Mouse (Mus musculus): ENCODE measurements at regions not wholly inside any gene's neighbourhood (a gene's known extent, or its start where the extent isn't known, plus 50 kb on each side); places are given as distances from the start of the nearest gene placed in this dataset.

DNA sequence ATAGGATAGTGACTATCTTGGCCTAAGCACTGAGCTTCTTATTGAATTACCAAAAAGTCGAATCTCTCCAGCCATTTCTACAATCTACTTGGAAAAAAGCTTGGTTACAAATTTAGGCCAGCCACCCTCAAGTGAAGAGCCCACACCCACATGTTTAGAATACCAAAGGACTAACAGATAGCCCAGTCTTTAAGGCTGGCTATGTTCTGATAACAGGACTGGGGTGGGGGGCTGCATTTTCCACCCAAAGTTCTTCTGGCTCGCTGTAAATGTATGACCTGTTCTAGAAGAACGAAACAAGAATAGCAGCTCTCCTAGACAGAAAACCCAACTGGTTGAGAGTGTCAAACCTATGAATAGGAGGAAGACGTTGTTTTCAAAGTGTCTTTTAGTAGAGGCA is 130.6 kb upstream of the Cited2 start:
- DNase-seq (ENCODE audit: low spot score): no peak

GRCm38 (mm10) chr10:17596126-17596525 is 126.9 kb upstream of the Cited2 start:
- no peak for DNase-seq (ENCODE audit: low spot score)

DNA sequence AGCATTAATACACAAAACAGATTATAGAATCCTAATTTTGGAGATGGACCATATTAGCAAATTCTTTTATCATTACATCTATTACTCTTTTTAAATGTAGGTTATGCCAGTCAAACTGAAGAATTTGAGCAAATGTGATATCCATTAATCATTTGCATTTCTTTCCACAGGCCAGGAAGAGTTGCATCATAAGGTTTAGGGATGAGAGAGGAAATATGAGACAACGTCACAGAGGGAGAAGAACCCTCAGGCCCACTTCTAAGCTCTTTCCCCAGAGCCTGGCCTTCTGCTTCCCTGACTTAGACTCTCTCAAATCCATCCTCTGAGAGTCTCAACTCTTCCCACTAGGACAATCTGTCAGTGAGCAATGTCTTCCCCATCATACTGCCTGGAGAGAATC is 126.3 kb upstream of the Cited2 start:
- no peak for DNase-seq (ENCODE audit: low spot score)

DNA sequence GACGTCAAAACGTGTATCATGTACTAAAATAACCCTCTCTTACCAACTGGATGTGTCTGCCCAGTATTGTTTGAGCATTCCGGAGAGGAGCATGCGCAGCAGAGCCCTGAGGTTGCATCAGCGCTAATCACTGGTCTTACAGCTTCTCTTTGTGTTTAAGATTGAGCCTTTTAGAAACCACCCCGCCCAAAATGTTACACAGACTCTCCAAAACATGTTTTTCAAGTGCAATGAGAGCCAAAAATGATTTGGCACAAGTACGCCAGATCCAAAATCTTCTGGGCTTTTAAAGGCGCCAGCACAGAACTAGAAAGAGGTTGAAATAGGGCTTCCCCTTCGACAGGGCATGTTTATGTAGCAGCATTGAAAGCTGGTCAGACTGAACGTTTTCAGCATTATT is 123.8 kb upstream of the Cited2 start:
- DNase-seq (ENCODE audit: low spot score): no peak

DNA sequence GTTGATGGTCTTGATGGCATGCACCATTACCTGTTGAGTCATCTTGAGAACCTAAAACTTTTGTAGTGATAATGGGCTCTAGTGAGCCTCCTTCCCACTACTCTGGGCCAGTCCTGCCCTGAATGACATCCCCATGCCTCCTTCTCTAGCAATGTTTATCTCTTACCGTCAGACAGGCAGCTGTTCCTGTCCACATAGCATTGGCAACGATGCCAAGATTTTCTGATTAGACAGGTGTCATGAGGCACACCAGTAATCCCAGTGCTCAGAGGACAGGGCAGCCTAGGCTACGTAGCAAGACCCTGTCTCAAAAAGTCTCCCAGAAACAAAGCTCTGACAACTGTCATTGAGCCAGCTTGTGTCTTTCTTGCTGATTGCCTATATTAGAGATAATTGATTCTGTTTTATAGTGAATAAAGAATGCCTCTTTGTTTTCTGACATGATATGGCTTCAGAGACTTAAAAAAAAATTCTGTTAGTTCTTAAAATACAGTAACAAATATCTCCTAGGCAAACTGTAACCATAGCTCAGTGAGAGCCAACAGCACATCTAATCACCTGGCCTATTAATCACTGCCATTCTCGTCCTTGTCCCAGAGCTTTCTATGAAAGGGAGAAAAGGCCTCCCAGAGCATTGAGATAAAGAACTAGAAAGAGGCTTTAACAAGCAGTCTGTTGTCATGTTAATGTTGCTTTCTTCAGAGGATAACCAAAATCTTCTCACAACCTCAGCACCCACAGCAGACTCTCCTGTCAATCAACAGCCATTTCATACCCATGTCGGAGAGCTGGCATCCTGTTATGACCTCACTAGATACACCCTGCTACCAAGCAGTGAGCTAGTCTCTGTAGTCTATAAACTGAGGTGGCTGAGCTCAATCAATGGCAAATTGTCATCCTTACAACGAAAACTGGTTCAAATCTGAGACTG is 122.9 kb upstream of the Cited2 start:
- no peak for DNase-seq (ENCODE audit: low spot score)

GRCm38 (mm10) chr10:17600762-17601108 is 122.3 kb upstream of the Cited2 start:
- DNase-seq (ENCODE audit: low spot score): peak; percentile 64

GRCm38 (mm10) chr10:17602446-17602845 is 120.6 kb upstream of the Cited2 start:
- DNase-seq (ENCODE audit: low spot score): no peak

- DNase-seq (ENCODE audit: low spot score): no peak
Measured at GRCm38 (mm10) chr10:17608220-17608619, 114.8 kb upstream of the Cited2 start.

DNA sequence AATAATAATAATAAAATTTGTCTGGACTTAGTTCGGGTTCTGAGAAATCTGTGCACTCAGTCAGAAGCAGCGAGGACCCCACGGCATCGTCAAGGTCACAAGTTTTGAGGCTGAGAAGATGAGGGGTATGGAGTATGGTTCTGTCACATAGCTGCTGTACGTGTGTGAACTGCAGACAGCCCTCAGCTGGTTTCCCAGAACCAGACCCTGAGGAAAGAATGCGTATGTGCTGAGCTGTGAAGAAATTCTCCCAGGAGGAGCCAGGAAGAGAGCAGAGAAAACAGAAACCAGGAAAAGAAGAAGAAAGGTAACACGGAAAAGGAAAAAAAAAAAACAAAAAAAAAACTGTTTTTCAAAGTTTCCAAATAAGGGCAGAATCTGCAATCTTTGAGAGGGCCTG is 112.4 kb upstream of the Cited2 start:
- no peak for DNase-seq (ENCODE audit: low spot score)

DNA sequence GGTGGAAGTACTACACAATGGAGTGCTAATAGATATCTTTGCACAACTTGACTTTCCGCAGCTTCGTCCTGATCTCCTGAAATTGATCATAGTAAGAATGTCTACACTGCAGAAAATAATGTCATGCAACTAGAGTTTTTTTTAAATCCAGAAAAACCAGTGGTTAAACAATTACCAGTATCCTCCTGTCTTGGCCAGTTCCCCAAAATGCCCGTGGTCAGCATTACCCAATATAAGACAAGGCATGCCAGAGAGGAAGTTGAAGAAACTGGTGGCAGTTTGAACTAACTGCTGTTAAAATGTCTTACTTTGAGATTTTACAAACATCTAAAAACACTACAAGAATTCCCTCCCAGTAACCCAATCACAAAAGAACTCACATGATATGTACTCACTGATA is 109.7 kb upstream of the Cited2 start:
- no peak for DNase-seq (ENCODE audit: low spot score)

DNA sequence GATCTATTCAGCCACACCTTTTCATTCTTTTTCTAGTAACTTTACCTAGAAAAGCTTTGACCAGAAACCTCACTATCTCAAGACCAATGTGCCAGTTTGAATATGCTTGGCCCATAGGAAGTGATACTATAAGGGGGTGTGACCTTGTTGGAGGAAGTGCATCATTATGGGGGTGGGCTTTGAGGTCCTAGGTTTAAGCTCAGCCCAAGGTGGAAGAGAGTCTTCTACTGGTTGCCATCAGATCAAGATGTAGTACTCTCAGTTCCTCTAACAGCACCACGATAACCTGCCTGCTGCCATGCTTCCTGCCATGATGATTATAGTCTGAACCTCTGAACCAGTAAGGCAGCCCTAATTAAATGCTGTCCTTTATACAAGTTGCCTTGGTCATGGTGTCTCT is 105.0 kb upstream of the Cited2 start:
- DNase-seq (ENCODE audit: low spot score): no peak

DNA sequence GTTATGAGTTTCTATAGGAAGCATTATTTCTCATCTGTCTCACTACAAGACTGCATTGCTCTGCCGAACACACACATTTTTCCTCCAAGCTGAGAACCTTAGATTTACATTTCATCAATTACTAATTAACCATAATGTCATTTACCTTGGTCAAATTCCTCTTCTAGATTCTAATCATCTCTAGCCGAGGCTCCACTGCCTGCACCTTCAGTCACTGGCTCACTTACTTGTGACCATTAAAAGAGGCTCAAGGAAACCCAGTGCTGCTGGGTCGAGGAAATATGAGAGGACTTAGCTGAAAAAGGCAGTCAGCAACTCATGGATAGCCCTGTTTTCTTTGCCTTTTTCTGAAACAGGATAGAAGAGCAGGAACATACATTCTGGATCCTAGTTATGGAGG is 103.4 kb upstream of the Cited2 start:
- no peak for DNase-seq (ENCODE audit: low spot score)

GRCm38 (mm10) chr10:17621703-17622385 is 101.2 kb upstream of the Cited2 start:
- no peak for DNase-seq (ENCODE audit: low spot score)

DNA sequence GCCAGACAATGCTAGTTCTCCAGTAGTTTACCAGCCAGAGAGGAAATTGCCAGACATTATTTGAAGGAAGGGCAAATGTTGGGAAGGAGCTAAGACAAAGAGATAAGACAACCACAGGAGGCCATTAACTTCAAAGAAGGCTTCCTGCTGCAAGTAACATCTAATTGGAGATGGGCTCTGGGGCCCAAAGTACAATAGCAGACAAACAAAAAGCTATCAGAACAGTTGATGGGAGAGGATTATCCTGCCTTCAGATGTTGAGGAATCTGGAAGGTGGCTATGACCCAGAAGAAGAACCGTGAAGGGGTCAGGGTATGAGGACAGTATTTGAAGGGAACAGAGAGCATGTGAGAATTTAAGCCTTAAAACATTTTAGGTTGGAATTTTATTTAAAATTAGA is 100.2 kb upstream of the Cited2 start:
- DNase-seq (ENCODE audit: low spot score): no peak

- no peak for DNase-seq (ENCODE audit: low spot score)
Measured at GRCm38 (mm10) chr10:17629709-17630108, 93.3 kb upstream of the Cited2 start.

GRCm38 (mm10) chr10:17630861-17631581 is 92.0 kb upstream of the Cited2 start:
- no peak for DNase-seq (ENCODE audit: low spot score)

GRCm38 (mm10) chr10:17631817-17632216 is 91.2 kb upstream of the Cited2 start:
- DNase-seq (ENCODE audit: low spot score): no peak

DNA sequence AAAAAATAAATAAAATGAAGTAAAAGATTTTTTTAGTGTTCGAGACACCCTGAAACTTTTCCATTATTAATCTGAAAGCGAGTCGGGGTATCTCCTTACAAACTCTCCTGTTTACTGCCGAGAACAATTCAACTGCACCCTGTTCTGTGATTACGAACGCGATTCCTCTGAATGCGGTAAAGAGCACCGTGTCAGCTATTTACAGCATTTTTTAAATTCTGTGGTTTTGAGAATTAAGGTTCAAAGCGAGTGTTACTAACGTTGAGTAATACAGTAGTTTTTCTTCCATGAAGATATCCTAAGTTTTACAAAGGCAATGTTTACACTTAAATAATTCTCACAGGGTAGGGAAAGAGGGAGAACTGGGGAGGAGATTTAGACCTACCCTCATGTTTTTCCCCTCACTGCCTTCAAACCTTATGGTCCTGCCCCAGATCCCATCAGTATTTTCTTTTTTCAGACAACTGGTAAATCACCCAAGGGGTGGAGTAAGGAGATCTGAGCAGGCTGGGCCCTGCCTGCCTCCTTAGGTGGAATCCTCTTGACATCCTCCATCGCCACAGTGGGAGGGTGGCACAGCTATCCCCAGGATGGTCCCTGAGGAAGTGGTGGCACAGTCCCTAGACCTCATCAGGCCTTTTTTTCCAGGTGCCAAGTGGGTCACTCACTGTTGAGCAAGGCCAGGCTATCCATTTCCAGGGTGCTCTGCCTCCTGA is 89.9 kb upstream of the Cited2 start:
- no peak for DNase-seq (ENCODE audit: low spot score)

DNA sequence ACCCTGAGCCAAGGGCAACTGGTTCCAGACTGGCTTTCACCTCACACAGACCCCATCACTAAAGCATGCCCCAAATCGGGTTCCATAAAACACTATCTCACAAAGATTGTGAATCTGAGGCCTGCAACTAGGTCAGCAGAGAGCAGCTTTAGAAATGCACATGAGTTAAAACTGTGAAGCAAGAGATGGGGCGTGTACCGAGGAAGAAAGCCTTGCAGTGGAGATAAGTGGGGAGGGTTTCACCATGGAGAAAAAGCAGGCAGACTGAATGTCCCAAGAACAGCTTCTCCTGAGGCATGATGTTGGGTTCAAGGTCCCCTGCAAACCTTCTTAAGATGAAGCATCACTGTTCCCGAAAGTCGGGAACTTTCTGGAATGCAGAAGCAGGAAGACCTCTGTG is 77.7 kb upstream of the Cited2 start:
- DNase-seq (ENCODE audit: low spot score): no peak

DNA sequence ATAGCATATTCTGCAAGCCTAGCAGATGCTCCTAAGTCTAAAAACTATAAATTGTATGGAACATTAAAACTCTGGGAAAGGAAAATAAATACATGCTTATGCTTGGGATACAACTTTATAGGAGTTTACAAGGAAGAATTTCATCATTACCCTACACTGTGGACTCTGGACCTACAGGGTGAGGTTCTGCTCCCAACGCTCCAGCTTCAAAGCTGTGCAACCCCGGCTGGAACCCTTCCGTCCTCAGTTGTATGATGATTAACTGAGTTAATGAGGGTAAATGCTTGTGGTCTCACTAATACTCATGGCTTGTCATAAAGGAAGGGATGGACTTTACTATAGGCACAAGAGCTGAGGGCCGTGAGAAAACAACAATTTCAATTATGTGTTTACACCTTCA is 76.6 kb upstream of the Cited2 start:
- DNase-seq (ENCODE audit: low spot score): peak; percentile 54

DNA sequence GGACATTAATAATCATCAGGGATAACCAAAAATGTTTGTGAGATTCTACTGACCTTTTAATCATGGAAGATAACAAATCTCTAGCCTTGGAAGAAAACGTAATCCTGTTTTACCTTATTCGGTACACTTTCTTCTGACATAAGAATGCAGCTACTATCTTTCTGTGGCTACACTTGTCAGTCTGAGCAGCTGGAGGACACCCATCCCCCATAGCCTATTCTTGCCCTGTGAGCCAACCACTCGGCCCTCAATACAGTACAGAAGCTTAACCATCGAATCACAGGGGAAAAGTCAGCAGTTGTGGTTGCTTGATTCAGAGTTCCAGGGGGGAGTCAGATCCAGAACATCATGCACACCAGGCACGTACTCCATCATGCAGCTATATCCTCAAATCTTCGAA is 74.9 kb upstream of the Cited2 start:
- no peak for DNase-seq (ENCODE audit: low spot score)
